Mouse (Mus musculus) thymus, adult 2 months (tissue): ENCODE measurements around the gene Rrp9. TPM values are rescaled to one million over a fixed set of nuclear protein-coding genes. Genes with fewer than 3 reads are reported as not detected.

ENCODE experiments used
- DNase-seq: peaks from one replicate; pipeline ENCODE4 v3.0.0; 2021
- H3K27ac ChIP-seq: fragments of 200-500 bp; 2 replicates; pipeline ENCODE4 v1.5.1; 2012; ENCODE audit warnings: low read length, control low read depth; ENCODE audit not compliant: control insufficient read depth, insufficient read depth
- H3K27me3 ChIP-seq: fragments of 200-500 bp; 2 replicates; pipeline ENCODE4 v1.6.1; 2012; ENCODE audit warnings: mild to moderate bottlenecking, low read length, moderate library complexity, mixed read lengths; ENCODE audit not compliant: control insufficient read depth, insufficient read depth
- H3K36me3 ChIP-seq: fragments of 200-500 bp; 2 replicates; pipeline ENCODE4 v1.6.1; 2012; ENCODE audit warnings: mild to moderate bottlenecking, low read length, moderate library complexity; ENCODE audit not compliant: control insufficient read depth, insufficient read depth
- H3K4me1 ChIP-seq: fragments of 200-500 bp; replicated peaks from 2 replicates; pipeline ENCODE4 v1.6.1; 2012; ENCODE audit warnings: low read length; ENCODE audit not compliant: control insufficient read depth, insufficient read depth
- H3K4me3 ChIP-seq: fragments of 200-500 bp; 2 replicates; pipeline ENCODE4 v1.5.1; 2012; ENCODE audit warnings: mild to moderate bottlenecking, low read length, control low read depth, moderate library complexity; ENCODE audit not compliant: control insufficient read depth, insufficient read depth
- CTCF ChIP-seq: fragments of 200-500 bp; IDR thresholded peaks from 2 replicates; pipeline ENCODE4 v1.5.1; 2012; ENCODE audit warnings: mild to moderate bottlenecking, control low read depth, low read length, moderate library complexity, borderline replicate concordance; ENCODE audit not compliant: control insufficient read depth, poor library complexity, insufficient read depth; ENCODE audit errors: extremely low read depth
- POLR2A ChIP-seq: fragments of 200-500 bp; IDR thresholded peaks from 2 replicates; pipeline ENCODE4 v1.6.1; 2012; ENCODE audit warnings: mild to moderate bottlenecking, low read length, control low read depth, moderate library complexity; ENCODE audit not compliant: control insufficient read depth, poor library complexity, insufficient read depth; ENCODE audit errors: extremely low read depth
- WGBS: fragments of 180-500 bp; shearing (Covaris S2); methylation state at CpG from one replicate; pipeline ENCODE4 v1.1.7; 2018; 5-methylcytosine and 5-hydroxymethylcytosine counted together
- polyA plus RNA-seq: library from polyadenylated mRNA; depleted of rRNA; stranded (reverse); fragments of >200 nt; gene quantifications from 2 replicates; pipeline ENCODE4 v1.2.3, GENCODE M21; 2012

Rrp9 gene
- polyA plus RNA-seq, 1 experiment: 58.8 TPM

DNA sequence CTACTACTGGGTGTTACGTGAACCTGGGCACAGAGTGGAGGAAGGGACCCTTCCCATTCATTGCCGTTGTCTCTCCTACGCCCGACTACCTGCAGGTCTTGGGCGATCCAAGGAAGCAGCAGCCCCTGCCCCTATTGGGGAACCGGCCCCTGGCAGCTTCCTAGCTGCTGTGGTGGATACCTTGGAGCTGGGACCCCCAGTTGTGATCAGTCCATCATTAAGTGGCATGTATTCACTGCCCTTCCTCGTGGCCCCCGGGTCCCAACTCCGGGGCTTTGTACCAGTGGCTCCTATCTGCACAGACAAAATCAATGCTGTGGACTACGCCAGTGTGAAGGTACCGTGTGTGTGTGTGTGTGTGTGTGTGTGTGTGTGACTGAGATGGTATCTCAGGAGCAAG, 24.5 kb upstream of the Rrp9 start:
- no peak for DNase-seq
- Histone ChIP-seq H3K36me3 (no peaks in the 10 kb centered on the region), H3K4me1 (peaks cover 31% of the 10 kb centered on the region), H3K27ac (no peak overlapping the region), H3K27me3 (no peaks in the 10 kb centered on the region), H3K4me3 (no peak overlapping the region)
- WGBS: 88% methylated on average over 11 of the region's 11 CpGs
- TF ChIP-seq CTCF (no peak), POLR2A (no peak)

DNA sequence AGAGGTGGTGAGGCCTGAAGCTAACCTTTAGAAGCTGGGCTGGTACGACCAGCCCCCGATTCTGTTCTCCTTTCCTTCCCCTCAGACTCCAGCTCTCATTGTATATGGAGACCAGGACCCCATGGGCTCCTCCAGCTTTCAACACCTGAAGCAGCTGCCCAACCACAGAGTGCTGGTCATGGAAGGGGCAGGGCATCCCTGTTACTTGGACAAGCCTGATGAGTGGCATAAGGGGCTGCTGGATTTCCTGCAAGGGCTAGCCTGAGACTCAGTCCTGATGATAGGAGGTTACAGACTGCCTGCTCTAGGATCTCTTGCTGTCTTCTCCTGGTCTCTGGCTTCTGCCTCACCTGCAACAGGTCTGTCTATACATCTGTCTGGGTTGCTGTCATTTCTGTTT, 23.9 kb upstream of the Rrp9 start:
- Histone ChIP-seq H3K27me3 (no peaks in the 10 kb centered on the region), H3K36me3 (no peaks in the 10 kb centered on the region), H3K4me3 (no peak overlapping the region), H3K27ac (no peak overlapping the region), H3K4me1 (peaks cover 28% of the 10 kb centered on the region)
- 11% methylated on average over 2 of the region's 2 CpGs for WGBS
- no peak for DNase-seq
- no peak for TF ChIP-seq POLR2A
- no peak for TF ChIP-seq CTCF

DNA sequence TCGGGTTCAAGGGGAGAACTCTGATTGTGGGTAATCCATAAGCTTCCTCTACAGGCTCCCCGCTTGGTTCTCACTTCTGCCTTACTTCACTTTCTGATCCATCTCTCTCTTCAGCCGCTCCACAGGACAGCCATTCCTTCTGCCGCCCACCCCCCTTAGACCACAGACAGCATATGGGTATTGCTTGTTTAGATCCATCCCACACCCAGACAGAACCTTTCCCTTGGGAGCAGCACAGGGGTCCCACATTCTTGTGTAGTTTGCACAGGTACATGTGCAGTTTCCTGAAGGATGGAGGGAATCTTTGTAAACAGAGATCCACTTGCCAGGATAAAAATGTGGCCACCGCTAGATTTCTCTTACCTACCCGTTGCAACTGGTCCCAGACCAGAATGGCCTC, 23.4 kb upstream of the Rrp9 start:
- no peaks in the 10 kb centered on the region for H3K27me3 ChIP-seq
- H3K4me3 ChIP-seq: no peak overlapping the region
- no peak overlapping the region for H3K27ac ChIP-seq
- 92% methylated on average over 6 of the region's 6 CpGs for WGBS
- no peak for TF ChIP-seq POLR2A
- TF ChIP-seq CTCF: no peak
- DNase-seq: no peak
- H3K36me3 ChIP-seq: no peaks in the 10 kb centered on the region
- H3K4me1 ChIP-seq: peaks cover 24% of the 10 kb centered on the region

DNA sequence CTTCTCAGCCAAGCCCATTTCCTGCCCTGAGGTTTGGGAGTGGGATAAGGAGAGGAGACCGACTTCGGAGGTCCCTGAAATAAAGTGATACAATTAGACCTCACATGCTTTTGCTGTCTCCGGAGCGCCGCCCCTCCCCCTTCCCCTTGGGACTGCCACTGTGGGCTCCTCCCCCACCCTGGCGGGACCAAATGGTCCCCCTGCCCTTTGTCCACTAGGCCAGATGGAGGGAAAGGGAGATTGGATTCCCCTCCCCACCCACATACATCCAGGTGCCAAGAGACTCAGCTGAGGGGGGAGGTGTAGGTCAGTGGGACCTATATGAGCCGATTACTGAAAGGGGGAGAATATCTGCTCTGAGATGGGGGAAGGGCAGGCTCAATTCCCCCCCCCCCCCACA, 22.9 kb upstream of the Rrp9 start:
- Histone ChIP-seq H3K27ac (no peak overlapping the region), H3K27me3 (no peaks in the 10 kb centered on the region), H3K4me3 (no peak overlapping the region), H3K4me1 (peaks cover 20% of the 10 kb centered on the region), H3K36me3 (no peaks in the 10 kb centered on the region)
- DNase-seq: no peak
- TF ChIP-seq POLR2A: no peak
- no peak for TF ChIP-seq CTCF
- WGBS: 89% methylated on average over 7 of the region's 7 CpGs

DNA sequence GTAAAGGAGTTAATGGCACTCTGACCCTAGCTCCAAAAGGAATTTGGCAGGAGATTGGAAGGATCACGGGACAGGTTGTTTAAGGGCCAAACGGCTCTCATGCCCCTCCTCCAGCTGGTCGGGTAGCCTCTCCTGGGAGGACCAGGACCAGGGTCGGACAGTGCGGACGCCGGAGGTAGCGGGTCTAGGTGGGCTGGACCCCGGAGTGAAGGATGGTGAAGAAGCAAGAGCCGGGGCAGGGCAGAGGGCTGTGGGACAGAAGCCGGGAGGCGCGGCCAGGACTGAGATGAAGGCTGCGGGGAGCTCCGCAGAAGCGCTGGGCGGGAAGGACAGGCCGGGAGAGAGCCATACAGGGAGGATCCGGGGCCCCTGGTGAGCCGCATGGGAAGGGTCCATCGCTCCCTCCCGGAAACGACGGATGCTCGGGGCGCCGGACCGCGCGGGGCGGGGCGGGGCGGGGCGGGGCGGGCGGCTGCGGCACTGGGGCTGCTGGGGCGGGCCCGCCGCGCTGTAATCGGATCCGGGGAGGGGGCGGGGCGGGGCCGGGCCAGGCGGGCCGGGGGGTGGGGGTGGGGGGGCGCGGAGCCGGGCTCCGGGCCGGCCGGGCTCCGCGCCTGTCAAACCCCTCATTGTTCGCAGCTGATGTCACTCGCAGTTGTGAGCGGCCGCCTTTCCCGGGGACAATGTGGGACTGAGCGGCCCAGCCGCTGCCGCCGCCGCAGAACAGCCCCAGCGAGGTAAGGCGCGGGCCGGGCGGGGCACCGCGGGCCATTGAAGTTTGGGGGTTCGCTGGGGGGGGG, 22.3 kb upstream of the Rrp9 start, which contains the start of gene Pcbp4:
TSS of gene Pcbp4 (plus strand) at position 21 of the 800 bp plus-strand sequence.
- Histone ChIP-seq H3K27ac (no peak within 1 kb of the TSS), H3K27me3 (no peaks in the 10 kb centered on the region), H3K4me3 (peak within 1 kb of the TSS; percentile 51), H3K4me1 (peaks cover 14% of the 10 kb centered on the region), H3K36me3 (no peaks in the 10 kb centered on the region)
- WGBS: 5% methylated on average over 48 of the region's 74 CpGs
- peak; percentile 37 for DNase-seq
- TF ChIP-seq POLR2A (peak; percentile 18; the same call in 1 of the 2 replicates), CTCF (no peak)

DNA sequence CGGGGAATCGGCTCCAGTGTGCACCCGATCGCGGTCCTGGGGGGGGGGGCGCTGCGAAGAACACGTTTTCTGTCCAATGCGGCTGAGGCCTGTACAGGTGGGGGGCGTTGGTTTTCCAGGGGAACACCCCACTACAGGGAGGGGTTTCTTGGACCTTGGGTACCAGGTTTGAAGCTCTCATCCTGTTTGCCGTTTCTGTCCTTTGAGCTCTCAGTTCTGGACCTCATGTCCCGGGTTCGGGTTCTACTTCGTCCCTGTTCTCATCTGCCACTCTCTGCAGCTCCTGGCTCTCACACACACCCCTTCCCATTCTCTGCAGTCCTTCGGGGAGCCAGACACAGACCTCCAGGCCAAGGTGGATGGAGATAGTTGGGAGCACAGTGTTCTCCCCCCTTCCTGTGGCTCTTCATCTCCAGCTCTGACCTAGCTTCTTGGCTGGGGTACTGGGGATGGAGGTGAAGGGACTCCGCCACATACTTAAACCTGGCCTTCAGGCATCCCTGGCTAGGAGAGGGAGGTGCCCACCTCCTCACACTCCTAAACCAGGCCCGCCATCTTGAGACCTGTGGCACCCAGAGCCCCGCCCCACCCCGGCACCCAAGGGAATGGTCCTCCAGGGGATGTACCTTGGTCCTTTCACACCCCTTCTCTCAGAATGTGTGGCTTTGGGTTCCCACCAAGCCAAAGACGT, 21.5 kb upstream of the Rrp9 start:
- no peak for DNase-seq
- no peaks in the 10 kb centered on the region for H3K36me3 ChIP-seq
- no peaks in the 10 kb centered on the region for H3K27me3 ChIP-seq
- WGBS: 31% methylated on average over 18 of the region's 20 CpGs
- peak overlapping the region; percentile 43 for H3K4me3 ChIP-seq
- TF ChIP-seq CTCF (no peak), POLR2A (no peak)
- H3K27ac ChIP-seq: no peak overlapping the region
- H3K4me1 ChIP-seq: peaks cover 9% of the 10 kb centered on the region
